28 mouse cellular contexts compared by ENCODE assay signal in the genomic region with DNA sequence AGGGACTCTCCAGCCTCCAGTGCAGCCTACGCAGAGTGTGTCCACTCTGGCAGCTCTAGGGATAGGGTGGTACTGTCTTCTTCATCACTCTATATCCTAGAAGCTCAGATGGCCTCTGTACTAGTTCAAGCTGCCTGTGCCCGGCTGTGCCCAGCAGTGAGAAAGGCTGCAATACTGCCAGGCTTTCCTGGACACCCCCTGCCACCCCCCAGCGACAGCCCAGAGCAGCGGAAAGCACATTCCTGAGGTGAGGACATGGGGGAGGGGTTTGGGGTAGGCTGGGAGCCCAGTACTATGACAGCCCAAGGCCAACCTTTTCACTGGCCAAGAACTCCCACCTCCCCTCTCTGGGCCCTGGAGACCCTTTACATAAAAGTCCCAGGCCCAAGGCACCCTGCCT. TPM values are rescaled to one million over a fixed set of nuclear protein-coding genes. Genes with fewer than 3 reads are reported as not detected.
DNase-seq lines count a peak whose midpoint lies in the region; ATAC-seq and TF ChIP-seq lines count a peak whose summit lies in the region.
"Had no signal": no experiment of that assay in that cellular context is flagged by ENCODE, and none has a peak within 500 bp of the region (broad histone marks: within the 10 kb centered on the region; RNA-seq: fewer than 3 reads in every experiment).

No protein-coding gene starts in this region.

- TF ChIP-seq EP300 in stomach, postnatal 0 days (optimal IDR thresholded peaks at IDR 0.05), result no peak

- H3K27ac ChIP-seq in heart, embryonic 14.5 days (replicated peaks in 1 of 2; ENCODE audit: control insufficient read depth in 1 of 2, insufficient read depth in 1 of 2, low read depth in 2 of 2, low read length in 2 of 2), result peak overlapping the region in 1 of 2 experiments; percentile 28; a peak in 1 of 4 replicates
- H3K27ac ChIP-seq in heart, embryonic 12.5 days (ENCODE audit: poor library complexity, severe bottlenecking), result no peak overlapping the region
- no peak overlapping the region for H3K27ac ChIP-seq in kidney, embryonic 14.5 days (ENCODE audit: low read depth, low read length)
- peak overlapping the region; percentile 30 for H3K27ac ChIP-seq in embryonic facial prominence, embryonic 10.5 days (replicated peaks)
- H3K27ac ChIP-seq in stomach, postnatal 0 days (replicated peaks), result no peak overlapping the region
- H3K27ac ChIP-seq: hindbrain, postnatal 0 days; liver, embryonic 14.5 days; lung, embryonic 15.5 days; midbrain, embryonic 15.5 days; neural tube, embryonic 12.5 days had no signal

- TF ChIP-seq CTCF in stomach, postnatal 0 days (IDR thresholded peaks at IDR 0.05; ENCODE audit: low read depth), result no peak

- H3K36me3 ChIP-seq in heart, embryonic 14.5 days (ENCODE audit: control insufficient read depth, insufficient read depth, low read length), result 0 out of 2 replicates have a peak, but pooled peaks cover 10% of the 10 kb centered on the region
- peaks cover 9% of the 10 kb centered on the region; the same call in 1 of the 2 replicates for H3K36me3 ChIP-seq in heart, embryonic 12.5 days
- peaks cover 10% of the 10 kb centered on the region; the same call in 1 of the 2 replicates for H3K36me3 ChIP-seq in kidney, embryonic 14.5 days (ENCODE audit: control insufficient read depth, insufficient read depth, low read length)
- peaks cover 17% of the 10 kb centered on the region for H3K36me3 ChIP-seq in embryonic facial prominence, embryonic 10.5 days (replicated peaks)
- H3K36me3 ChIP-seq in stomach, postnatal 0 days (ENCODE audit: control insufficient read depth, insufficient read depth, low read length), result no peaks in the 10 kb centered on the region; the same call in none of the 2 replicates
- H3K36me3 ChIP-seq: lung, embryonic 15.5 days; midbrain, embryonic 15.5 days had no signal

- no peak overlapping the region for H3K4me2 ChIP-seq in heart, embryonic 14.5 days (ENCODE audit: low read length)
- H3K4me2 ChIP-seq in heart, embryonic 12.5 days, result no peak overlapping the region
- no peak overlapping the region for H3K4me2 ChIP-seq in kidney, embryonic 14.5 days (replicated peaks; ENCODE audit: low read depth, low read length)
- H3K4me2 ChIP-seq in stomach, postnatal 0 days (replicated peaks; ENCODE audit: low read depth), result no peak overlapping the region
- H3K4me2 ChIP-seq: lung, embryonic 15.5 days; midbrain, embryonic 15.5 days; neural tube, embryonic 12.5 days had no signal

- no peak for DNase-seq in kidney, adult 8-10 months
- DNase-seq in embryonic facial prominence, embryonic 10.5 days (ENCODE audit: low spot score), result no peak
- DNase-seq in kidney, postnatal 14 days, result peak; percentile 52
- DNase-seq in cerebellum, postnatal 14 days, result no peak
- no peak for DNase-seq in stomach, postnatal 0 days (ENCODE audit: low spot score)
- DNase-seq: adrenal gland, adult 2 months; B cell, adult 2 months; cerebellum, adult 11 months; cerebellum, adult 9-11 months; forebrain, postnatal 0 days; gastrocnemius, postnatal 14 days; heart, adult 18-20 months; heart, postnatal 36 days; right cerebral cortex, postnatal 14 days; thymus, postnatal 14 days had no signal

- peak overlapping the region; percentile 16; the same call in 1 of the 2 replicates for H3K9ac ChIP-seq in heart, embryonic 14.5 days (ENCODE audit: low read length)
- no peak overlapping the region for H3K9ac ChIP-seq in heart, embryonic 12.5 days
- 0 out of 2 replicates have a peak overlapping the region, but pooled peaks have one; percentile 9 for H3K9ac ChIP-seq in kidney, embryonic 14.5 days (ENCODE audit: low read depth, low read length)
- no peak overlapping the region for H3K9ac ChIP-seq in stomach, postnatal 0 days (ENCODE audit: low read length)
- H3K9ac ChIP-seq: forebrain, postnatal 0 days; liver, embryonic 14.5 days; lung, embryonic 15.5 days; midbrain, embryonic 15.5 days; neural tube, embryonic 12.5 days had no signal

- no peaks in the 10 kb centered on the region for H3K27me3 ChIP-seq in heart, embryonic 14.5 days (ENCODE audit: control insufficient read depth, insufficient read depth, low read length)
- no peaks in the 10 kb centered on the region for H3K27me3 ChIP-seq in heart, embryonic 12.5 days (replicated peaks)
- no peaks in the 10 kb centered on the region for H3K27me3 ChIP-seq in kidney, embryonic 14.5 days (ENCODE audit: control insufficient read depth, insufficient read depth, low read length)
- no peaks in the 10 kb centered on the region for H3K27me3 ChIP-seq in embryonic facial prominence, embryonic 10.5 days (replicated peaks; ENCODE audit: low read depth, poor library complexity, severe bottlenecking)
- no peaks in the 10 kb centered on the region for H3K27me3 ChIP-seq in stomach, postnatal 0 days (ENCODE audit: control insufficient read depth, insufficient read depth, low read length)
- H3K27me3 ChIP-seq: CH12.LX; lung, embryonic 15.5 days; midbrain, embryonic 15.5 days; neural tube, embryonic 12.5 days; Patski had no signal

- no peak overlapping the region for H3K4me3 ChIP-seq in heart, embryonic 14.5 days (ENCODE audit: control insufficient read depth in 1 of 2, insufficient read depth in 1 of 2, low read depth in 1 of 2, low read length in 2 of 2)
- H3K4me3 ChIP-seq in heart, embryonic 12.5 days, result no peak overlapping the region
- H3K4me3 ChIP-seq in kidney, embryonic 14.5 days (ENCODE audit: low read length), result no peak overlapping the region
- no peak overlapping the region for H3K4me3 ChIP-seq in embryonic facial prominence, embryonic 10.5 days
- no peak overlapping the region for H3K4me3 ChIP-seq in stomach, postnatal 0 days (ENCODE audit: low read depth, low read length)
- H3K4me3 ChIP-seq: lung, embryonic 15.5 days; megakaryocyte, embryonic 14.5 days; midbrain, embryonic 15.5 days; neural tube, embryonic 12.5 days had no signal

- H3K4me1 ChIP-seq in heart, embryonic 14.5 days (ENCODE audit: control insufficient read depth in 2 of 2, insufficient read depth in 2 of 2, low read length in 2 of 2), result peaks cover 20 to 32% of the 10 kb centered on the region in 2 experiments
- peaks cover 40% of the 10 kb centered on the region for H3K4me1 ChIP-seq in heart, embryonic 12.5 days (replicated peaks)
- peaks cover 2% of the 10 kb centered on the region for H3K4me1 ChIP-seq in kidney, embryonic 14.5 days (ENCODE audit: control insufficient read depth, insufficient read depth, low read length)
- H3K4me1 ChIP-seq in embryonic facial prominence, embryonic 10.5 days, result peaks cover 35% of the 10 kb centered on the region
- H3K4me1 ChIP-seq in stomach, postnatal 0 days (replicated peaks; ENCODE audit: control insufficient read depth, insufficient read depth), result peaks cover 2% of the 10 kb centered on the region; the same call in 1 of the 2 replicates

- WGBS in heart, embryonic 14.5 days, result 48% methylated on average over 4 of the region's 4 CpGs
- WGBS in heart, embryonic 12.5 days, result 59% methylated on average over 4 of the region's 4 CpGs
- 76% methylated on average over 4 of the region's 4 CpGs for WGBS in kidney, embryonic 14.5 days
- WGBS in embryonic facial prominence, embryonic 10.5 days, result 67% methylated on average over 4 of the region's 4 CpGs
- 73% methylated on average over 4 of the region's 4 CpGs for WGBS in stomach, postnatal 0 days

- ATAC-seq in heart, embryonic 14.5 days (ENCODE audit: insufficient number of reproducible peaks, insufficient read depth, low FRiP score, low read depth), result no peak
- no peak for ATAC-seq in heart, embryonic 12.5 days (ENCODE audit: insufficient number of reproducible peaks, low FRiP score)
- no peak for ATAC-seq in kidney, embryonic 14.5 days (ENCODE audit: low FRiP score, low TSS enrichment)
- ATAC-seq in stomach, postnatal 0 days (ENCODE audit: low FRiP score, low TSS enrichment), result no peak
- ATAC-seq: forebrain, postnatal 0 days; hindbrain, postnatal 0 days; intestine, embryonic 16.5 days; midbrain, embryonic 15.5 days; Patski had no signal

- no peaks in the 10 kb centered on the region for H3K9me3 ChIP-seq in heart, embryonic 14.5 days (ENCODE audit: control insufficient read depth, low read length)
- H3K9me3 ChIP-seq in heart, embryonic 12.5 days (replicated peaks), result no peaks in the 10 kb centered on the region
- H3K9me3 ChIP-seq in kidney, embryonic 14.5 days (ENCODE audit: control insufficient read depth, low read length), result no peaks in the 10 kb centered on the region
- no peaks in the 10 kb centered on the region for H3K9me3 ChIP-seq in embryonic facial prominence, embryonic 10.5 days
- no peaks in the 10 kb centered on the region for H3K9me3 ChIP-seq in stomach, postnatal 0 days (ENCODE audit: control insufficient read depth, low read length)
- H3K9me3 ChIP-seq: G1E; lung, embryonic 15.5 days; megakaryocyte, embryonic 14.5 days; midbrain, embryonic 15.5 days; neural tube, embryonic 12.5 days had no signal

RNA-seq across cellular contexts. Expression of gene Vasn, which starts 4.0 kb away (rescaled TPM):
- polyA plus RNA-seq in heart, embryonic 14.5 days (2014; fragmentation: Nextera tagmentation; extraction: Ambion mirVana), result 11.9 and 12.8 TPM in 2 replicates
- 14.8 and 16.4 TPM in 2 replicates for polyA plus RNA-seq in heart, embryonic 12.5 days (2016; fragmentation: Nextera tagmentation; extraction: Ambion mirVana)
- polyA plus RNA-seq in kidney, embryonic 14.5 days (2014; fragmentation: Nextera tagmentation; extraction: Ambion mirVana), result 14.4 and 16.1 TPM in 2 replicates
- 14.4 and 16.2 TPM in 2 replicates for polyA plus RNA-seq in embryonic facial prominence, embryonic 10.5 days (2016; fragmentation: Nextera tagmentation; extraction: Ambion mirVana)
- polyA plus RNA-seq in stomach, postnatal 0 days (2015; fragmentation: Nextera tagmentation; extraction: Ambion mirVana), result 8.8 and 9.6 TPM in 2 replicates

RNA-seq across cellular contexts. Expression of gene Dnaja3, which starts 4.0 kb away (rescaled TPM):
- 68.9 and 70.3 TPM in 2 replicates for polyA plus RNA-seq in heart, embryonic 14.5 days (2014; fragmentation: Nextera tagmentation; extraction: Ambion mirVana)
- 77.6 and 77.7 TPM in 2 replicates for polyA plus RNA-seq in heart, embryonic 12.5 days (2016; fragmentation: Nextera tagmentation; extraction: Ambion mirVana)
- 46.3 and 68.8 TPM in 2 replicates for polyA plus RNA-seq in kidney, embryonic 14.5 days (2014; fragmentation: Nextera tagmentation; extraction: Ambion mirVana)
- polyA plus RNA-seq in embryonic facial prominence, embryonic 10.5 days (2016; fragmentation: Nextera tagmentation; extraction: Ambion mirVana), result 66.6 and 66.7 TPM in 2 replicates
- 47.0 and 49.2 TPM in 2 replicates for polyA plus RNA-seq in stomach, postnatal 0 days (2015; fragmentation: Nextera tagmentation; extraction: Ambion mirVana)

RNA-seq across cellular contexts. Expression of gene Pam16, which starts 11.0 kb away (rescaled TPM):
- 157 and 165 TPM in 2 replicates for polyA plus RNA-seq in heart, embryonic 14.5 days (2014; fragmentation: Nextera tagmentation; extraction: Ambion mirVana)
- polyA plus RNA-seq in heart, embryonic 12.5 days (2016; fragmentation: Nextera tagmentation; extraction: Ambion mirVana), result 127 and 128 TPM in 2 replicates
- 102 and 116 TPM in 2 replicates for polyA plus RNA-seq in kidney, embryonic 14.5 days (2014; fragmentation: Nextera tagmentation; extraction: Ambion mirVana)
- 92.6 and 97.5 TPM in 2 replicates for polyA plus RNA-seq in embryonic facial prominence, embryonic 10.5 days (2016; fragmentation: Nextera tagmentation; extraction: Ambion mirVana)
- 65.4 and 71.9 TPM in 2 replicates for polyA plus RNA-seq in stomach, postnatal 0 days (2015; fragmentation: Nextera tagmentation; extraction: Ambion mirVana)

RNA-seq across cellular contexts. Expression of gene Glis2, which starts 41.2 kb away (rescaled TPM):
- polyA plus RNA-seq in heart, embryonic 14.5 days (2014; fragmentation: Nextera tagmentation; extraction: Ambion mirVana), result 17.8 and 21.4 TPM in 2 replicates
- polyA plus RNA-seq in heart, embryonic 12.5 days (2016; fragmentation: Nextera tagmentation; extraction: Ambion mirVana), result 24.9 and 25.5 TPM in 2 replicates
- polyA plus RNA-seq in kidney, embryonic 14.5 days (2014; fragmentation: Nextera tagmentation; extraction: Ambion mirVana), result 42.4 and 47.3 TPM in 2 replicates
- polyA plus RNA-seq in embryonic facial prominence, embryonic 10.5 days (2016; fragmentation: Nextera tagmentation; extraction: Ambion mirVana), result 22.2 and 22.3 TPM in 2 replicates
- 11.6 and 11.7 TPM in 2 replicates for polyA plus RNA-seq in stomach, postnatal 0 days (2015; fragmentation: Nextera tagmentation; extraction: Ambion mirVana)

RNA-seq across cellular contexts. Expression of gene Coro7, which starts 43.8 kb away (rescaled TPM):
- polyA plus RNA-seq in heart, embryonic 14.5 days (2014; fragmentation: Nextera tagmentation; extraction: Ambion mirVana), result 11.9 TPM in 2 replicates
- 14.8 and 15.3 TPM in 2 replicates for polyA plus RNA-seq in heart, embryonic 12.5 days (2016; fragmentation: Nextera tagmentation; extraction: Ambion mirVana)
- 12.0 and 16.4 TPM in 2 replicates for polyA plus RNA-seq in kidney, embryonic 14.5 days (2014; fragmentation: Nextera tagmentation; extraction: Ambion mirVana)
- polyA plus RNA-seq in embryonic facial prominence, embryonic 10.5 days (2016; fragmentation: Nextera tagmentation; extraction: Ambion mirVana), result 23.3 and 23.9 TPM in 2 replicates
- polyA plus RNA-seq in stomach, postnatal 0 days (2015; fragmentation: Nextera tagmentation; extraction: Ambion mirVana), result 7.6 and 8.1 TPM in 2 replicates

Comparison
In these comparisons a context has a peak if more than half of its experiments do, and no peak if none do; other contexts are left out.
1. H3K9ac ChIP-seq: peak in heart, embryonic 14.5 days (single experiment) and kidney, embryonic 14.5 days (single experiment); none in heart, embryonic 12.5 days (single experiment) and stomach, postnatal 0 days (single experiment).